Mouse (Mus musculus) bone marrow macrophage, adult 2 months (primary cell): ENCODE data around the gene Cryab.

Source experiments
- CTCF ChIP-seq: IDR thresholded peaks from 2 replicates; pipeline ENCODE4 v1.5.1; 2012; ENCODE audit warnings: low read depth, mild to moderate bottlenecking, low read length, moderate library complexity
- POLR2A ChIP-seq: IDR thresholded peaks from 2 replicates; pipeline ENCODE4 v1.6.1; 2012; ENCODE audit warnings: mild to moderate bottlenecking, low read depth, low read length, borderline replicate concordance

- TF ChIP-seq CTCF: no peak
- TF ChIP-seq POLR2A: no peak
These were observed 28.6 kb upstream of the Cryab start for GRCm38 (mm10) chr9:50722451-50722911.
